Mouse (Mus musculus) cerebellum, adult 9-11 months (tissue): ENCODE measurements at regions not wholly inside any gene's neighbourhood (a gene's known extent, or its start where the extent isn't known, plus 50 kb on each side); places are given as distances from the start of the nearest gene placed in this dataset.
"Not testable (repeated sequence)": the region's sequence is repeated elsewhere in the genome, so short reads cannot be mapped to it uniquely, and the experiment has no call there.

Experiments used
- DNase-seq: peaks from one replicate; pipeline ENCODE4 v3.0.0; 2022

GRCm38 (mm10) chr3:147795116-147795515, 942.9 kb downstream of the Ttll7 start:
- DNase-seq = no peak

- no peak for DNase-seq
Observed at GRCm38 (mm10) chr3:147786555-147786954, 934.4 kb downstream of the Ttll7 start.

GRCm38 (mm10) chr3:147750842-147751191, 898.6 kb downstream of the Ttll7 start:
- no peak for DNase-seq

DNA sequence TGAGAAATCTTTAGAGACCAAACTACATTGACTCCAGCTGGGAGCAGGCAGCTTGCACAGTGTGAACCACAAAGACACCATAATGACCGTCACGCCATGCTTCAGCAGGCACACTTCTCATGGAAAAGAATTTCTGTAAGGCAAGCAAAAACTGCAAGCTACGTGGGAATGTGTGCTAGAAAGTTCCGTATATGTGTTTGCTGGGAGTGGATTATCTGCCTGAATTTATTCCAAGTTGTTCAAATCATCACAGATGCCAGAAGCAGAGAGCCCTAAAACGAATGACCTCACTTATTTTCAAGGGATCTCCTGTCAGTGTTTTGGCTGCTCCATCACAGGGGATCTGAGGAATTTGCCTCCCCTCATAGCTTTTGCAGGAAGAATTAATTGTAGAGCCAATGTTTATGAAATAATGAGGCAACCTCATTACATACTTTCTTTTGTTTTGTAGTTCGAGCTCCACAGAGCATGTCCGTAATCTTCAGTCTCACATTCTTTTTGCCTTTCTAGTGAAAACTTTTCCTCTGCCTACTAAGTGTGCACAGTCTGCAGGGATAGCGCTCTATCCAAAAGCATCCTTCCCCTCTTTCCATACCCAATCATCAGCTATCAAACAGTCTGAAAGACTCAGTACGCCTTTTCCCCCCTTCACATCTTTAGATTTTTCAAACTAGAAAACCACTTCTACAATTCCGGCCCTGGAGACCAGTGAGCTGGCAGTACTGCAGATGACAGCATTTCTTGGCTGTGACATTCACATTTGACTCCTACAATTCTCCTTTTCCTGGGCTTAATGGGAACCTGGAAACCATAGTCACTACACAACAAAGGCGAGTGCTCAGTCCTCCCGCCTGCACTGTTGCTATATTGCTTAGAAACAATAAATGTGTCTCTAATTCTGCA, 898.0 kb downstream of the Ttll7 start:
- DNase-seq = no peak

DNA sequence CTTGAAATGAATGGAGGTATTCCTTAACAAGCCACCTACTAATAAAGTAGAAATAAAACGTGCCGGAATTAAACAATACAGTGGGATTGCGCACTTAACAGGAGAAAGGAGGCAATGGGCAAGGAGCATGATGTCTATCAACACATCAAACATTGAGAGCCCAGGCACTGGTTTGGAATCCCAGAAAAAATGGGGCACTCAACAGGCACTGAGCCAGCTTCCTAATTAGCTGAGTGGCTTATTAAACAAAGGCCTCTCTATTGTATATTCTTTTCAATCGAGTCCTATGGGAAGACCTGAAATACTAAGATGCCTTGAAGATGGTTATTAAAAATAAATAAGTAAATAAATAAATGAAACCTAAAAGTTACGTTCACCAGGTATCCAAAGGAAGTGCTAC, 897.3 kb downstream of the Ttll7 start:
- DNase-seq = no peak

GRCm38 (mm10) chr3:147736673-147737439, 884.7 kb downstream of the Ttll7 start:
- DNase-seq = no peak

GRCm38 (mm10) chr3:147716391-147716790, 864.2 kb downstream of the Ttll7 start:
- DNase-seq = no peak

DNA sequence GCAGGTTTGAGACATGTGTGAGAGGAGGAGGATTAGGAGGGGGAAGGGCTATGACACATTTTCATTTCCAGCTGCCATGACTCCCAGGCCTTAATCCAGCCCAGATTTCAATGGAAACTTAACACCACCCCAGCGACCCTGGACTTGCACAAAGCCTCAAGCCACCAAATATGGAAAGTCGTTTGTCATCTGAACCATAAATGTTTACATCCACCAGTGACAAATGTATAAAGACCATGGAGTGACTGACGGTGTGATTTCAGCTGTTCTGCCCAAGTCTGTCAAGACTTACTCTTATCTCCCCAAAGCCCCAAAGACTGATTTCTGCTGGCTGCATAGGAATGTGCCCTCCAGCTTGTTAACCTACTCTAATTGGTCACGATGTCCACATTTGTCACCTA, 855.2 kb downstream of the Ttll7 start:
- no peak for DNase-seq

DNA sequence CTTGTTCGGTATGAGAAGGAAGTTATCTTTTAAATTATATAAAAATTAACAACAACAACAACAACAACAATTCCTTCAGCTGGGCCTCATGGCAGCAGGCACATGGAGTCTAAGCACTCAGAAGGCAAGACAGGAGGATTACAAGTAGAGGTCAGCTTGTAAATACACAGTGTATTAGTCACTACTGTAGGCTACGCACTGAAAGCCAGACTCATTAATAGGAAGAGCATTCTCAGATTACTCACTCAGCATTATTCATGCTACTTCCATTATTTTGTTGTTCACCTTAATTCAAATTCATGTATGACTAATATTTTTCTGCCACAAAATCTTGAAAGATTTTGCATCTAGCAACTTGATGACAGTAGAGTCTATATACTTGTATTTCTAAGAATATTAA, 831.6 kb downstream of the Ttll7 start:
- DNase-seq = no peak

- DNase-seq = no peak
Observed at GRCm38 (mm10) chr3:147680299-147680698, 828.1 kb downstream of the Ttll7 start.

- no peak for DNase-seq
Observed at GRCm38 (mm10) chr3:147662572-147662971, 810.4 kb downstream of the Ttll7 start.

DNA sequence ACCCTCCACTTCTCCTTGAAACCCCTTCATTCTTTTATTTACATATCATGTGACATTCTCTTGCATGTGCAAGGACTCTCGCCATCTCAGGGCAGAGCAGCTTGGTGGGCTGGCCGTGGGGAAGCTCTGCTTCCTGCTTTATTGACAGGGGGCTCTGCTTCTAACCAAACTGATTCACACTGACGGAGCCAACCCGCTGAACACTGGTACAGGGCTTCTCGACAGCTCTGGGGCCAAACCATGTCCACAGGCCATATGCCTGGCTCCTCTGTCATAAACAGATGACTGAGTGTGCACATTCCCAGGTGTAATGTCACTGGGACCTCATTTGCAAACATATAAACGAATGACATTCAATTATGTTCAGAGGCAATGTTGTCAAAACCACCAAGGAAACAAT, 800.7 kb downstream of the Ttll7 start:
- DNase-seq = no peak

DNA sequence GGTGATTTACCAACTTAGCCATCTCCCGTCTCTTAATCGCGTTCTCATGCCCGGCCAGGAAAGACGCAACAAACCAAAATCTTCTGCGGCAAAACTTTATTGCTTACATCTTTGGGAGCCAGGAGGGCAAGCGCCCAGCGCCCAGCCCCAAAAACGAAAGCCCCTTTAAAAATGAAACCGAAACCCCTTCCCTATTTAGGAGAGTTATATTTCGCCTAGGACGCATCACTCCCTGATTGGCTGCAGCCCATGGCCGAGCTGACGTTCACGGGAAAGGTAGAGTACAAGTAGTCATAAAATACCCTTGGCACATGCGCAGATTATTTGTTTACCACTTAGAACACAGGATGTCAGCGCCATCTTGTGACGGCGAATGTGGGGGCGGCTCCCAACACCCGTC, 783.3 kb downstream of the Ttll7 start:
- DNase-seq = not testable (repeated sequence)

DNA sequence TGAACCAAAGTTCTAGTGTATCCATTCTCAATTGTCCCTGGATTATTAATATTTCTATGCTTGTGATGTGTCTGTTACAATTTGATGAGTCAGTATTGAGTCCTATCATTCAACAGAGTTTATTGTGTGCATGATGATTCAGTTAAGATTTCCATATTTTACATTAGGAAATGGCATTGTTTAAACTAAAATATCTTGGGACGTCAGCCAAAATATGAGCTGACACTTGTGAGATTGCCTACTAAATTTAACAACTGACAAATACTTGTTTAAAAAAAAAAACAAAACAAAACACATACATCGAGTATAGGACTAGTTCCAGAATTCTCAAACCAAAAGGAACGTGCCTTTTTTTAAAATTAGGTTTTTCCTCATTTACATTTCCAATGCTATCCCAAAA, 779.0 kb downstream of the Ttll7 start:
- DNase-seq = no peak

GRCm38 (mm10) chr3:147583697-147584315, 731.6 kb downstream of the Ttll7 start:
- DNase-seq = no peak

DNA sequence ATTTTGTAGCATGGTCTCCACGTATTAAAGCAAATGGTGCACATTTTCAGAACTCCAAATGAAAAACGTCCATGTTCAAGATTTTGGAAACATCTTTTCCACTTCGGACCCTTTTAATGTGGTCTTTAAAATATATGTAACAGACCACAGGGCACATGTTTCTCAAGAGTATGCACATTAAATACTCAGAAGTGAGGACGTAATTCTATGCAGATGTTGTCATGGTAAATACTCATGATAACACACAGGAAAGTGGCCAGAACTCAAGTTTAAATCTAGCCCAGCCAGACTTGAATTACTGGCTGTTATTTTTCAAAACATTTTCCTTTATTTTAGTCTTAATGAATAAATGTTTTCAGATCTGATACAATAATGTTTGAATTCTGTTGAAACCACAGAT, 719.7 kb downstream of the Ttll7 start:
- DNase-seq = no peak

DNA sequence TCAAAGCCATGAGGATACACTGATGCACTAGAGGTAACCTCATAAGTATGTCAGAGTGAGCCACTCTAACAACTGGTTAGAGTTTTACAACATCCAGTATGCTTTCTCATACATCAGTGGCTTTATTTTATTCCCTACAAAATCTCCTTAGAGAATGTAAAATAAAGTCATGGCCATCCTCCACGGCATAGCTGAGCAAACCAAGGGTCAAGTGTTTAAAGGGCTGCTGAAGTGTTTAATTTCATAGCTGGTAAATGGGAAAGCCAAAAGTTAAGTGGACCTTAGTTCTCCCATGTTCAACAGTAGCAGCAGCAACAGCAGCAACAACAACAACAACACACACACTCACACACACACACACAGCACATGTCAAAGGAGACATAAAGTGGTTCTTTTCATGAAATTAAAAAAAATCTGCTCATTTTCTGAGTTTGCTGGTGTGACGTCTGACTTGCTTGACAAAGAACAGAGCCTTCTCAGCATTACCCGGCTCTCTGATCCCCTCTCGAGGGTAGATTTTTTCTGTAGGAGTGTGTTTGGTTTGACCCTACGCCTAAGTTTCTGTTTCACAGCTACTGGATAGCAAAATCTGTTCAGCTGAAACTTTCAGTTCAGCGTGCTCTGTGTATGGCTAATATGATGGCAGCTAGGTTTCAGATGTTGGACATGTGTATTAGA, 693.3 kb downstream of the Ttll7 start:
- DNase-seq = no peak

GRCm38 (mm10) chr3:147542285-147542684, 690.1 kb downstream of the Ttll7 start:
- no peak for DNase-seq

DNA sequence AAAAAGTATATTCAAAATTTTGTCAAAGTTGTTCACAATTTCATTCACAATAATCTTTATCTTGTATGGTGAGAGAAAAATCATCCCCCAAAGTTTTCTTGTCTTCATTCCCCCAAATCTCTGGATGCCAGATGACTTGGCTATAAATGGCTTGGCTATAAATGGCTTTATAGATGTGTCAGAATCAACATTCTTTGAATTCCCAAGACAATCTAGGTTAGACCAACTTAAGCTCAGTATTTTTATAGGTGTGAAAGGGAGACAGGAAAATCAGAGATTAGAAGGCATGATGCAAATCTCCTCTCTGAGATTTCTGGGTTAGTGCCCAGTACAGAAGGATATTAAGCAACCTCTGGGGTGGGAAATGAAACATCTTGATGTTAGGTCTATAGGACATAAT, 685.4 kb downstream of the Ttll7 start:
- DNase-seq = no peak

GRCm38 (mm10) chr3:147532196-147532595, 680.0 kb downstream of the Ttll7 start:
- DNase-seq = no peak

GRCm38 (mm10) chr3:147531608-147532180, 679.5 kb downstream of the Ttll7 start:
- no peak for DNase-seq
